Mouse (Mus musculus) forebrain, embryonic 13.5 days (tissue): ENCODE data around the gene Lamp3. TPM values are rescaled to one million over a fixed set of nuclear protein-coding genes. Genes with fewer than 3 reads are reported as not detected.
"Not testable (repeated sequence)": the region's sequence is repeated elsewhere in the genome, so short reads cannot be mapped to it uniquely, and the experiment has no call there.

Experiments used
- ATAC-seq: fragments of 200-750 bp; cut with Nextera tagmentation; 2 replicates; pipeline ENCODE4 v1.8.0; 2017
- H3K27ac ChIP-seq: fragments of 300-500 bp; sonication (generic); 2 replicates; pipeline ENCODE4 v1.5.1; 2015; ENCODE audit warnings: inconsistent platforms, mild to moderate bottlenecking, moderate library complexity
- H3K27me3 ChIP-seq: fragments of 300-500 bp; sonication (generic); 2 replicates; pipeline ENCODE4 v1.6.1; 2015; ENCODE audit warnings: mild to moderate bottlenecking, inconsistent platforms
- H3K36me3 ChIP-seq: fragments of 300-500 bp; sonication (generic); 2 replicates; pipeline ENCODE4 v1.6.1; 2015; ENCODE audit warnings: mild to moderate bottlenecking, inconsistent platforms; ENCODE audit not compliant: poor library complexity, severe bottlenecking
- H3K4me1 ChIP-seq: fragments of 300-500 bp; sonication (generic); 2 replicates; pipeline ENCODE4 v1.6.1; 2015; ENCODE audit warnings: inconsistent platforms
- H3K4me2 ChIP-seq: fragments of 300-500 bp; sonication (generic); 2 replicates; pipeline ENCODE4 v1.6.1; 2015; ENCODE audit warnings: inconsistent platforms, mild to moderate bottlenecking, moderate library complexity
- H3K4me3 ChIP-seq: fragments of 300-500 bp; sonication (generic); 2 replicates; pipeline ENCODE4 v1.5.1; 2015; ENCODE audit warnings: mild to moderate bottlenecking, inconsistent platforms
- H3K9ac ChIP-seq: fragments of 300-500 bp; sonication (generic); 2 replicates; pipeline ENCODE4 v1.6.1; 2015; ENCODE audit warnings: mild to moderate bottlenecking, inconsistent platforms
- H3K9me3 ChIP-seq: fragments of 300-500 bp; sonication (generic); replicated peaks from 2 replicates; pipeline ENCODE4 v1.6.1; 2016; ENCODE audit warnings: inconsistent platforms
- WGBS: fragments of 180-500 bp; shearing (Covaris S2); methylation state at CpG from one replicate; pipeline ENCODE4 v1.1.7; 2015; 5-methylcytosine and 5-hydroxymethylcytosine counted together
- polyA plus RNA-seq: library from polyadenylated mRNA; unstranded; fragments of >200 nt; fragmentation: Nextera tagmentation; extraction: Ambion mirVana; gene quantifications from 2 replicates; pipeline ENCODE4 v1.2.1, GENCODE M21; 2015

The Lamp3 gene
- not detected in 2 replicates for polyA plus RNA-seq

DNA sequence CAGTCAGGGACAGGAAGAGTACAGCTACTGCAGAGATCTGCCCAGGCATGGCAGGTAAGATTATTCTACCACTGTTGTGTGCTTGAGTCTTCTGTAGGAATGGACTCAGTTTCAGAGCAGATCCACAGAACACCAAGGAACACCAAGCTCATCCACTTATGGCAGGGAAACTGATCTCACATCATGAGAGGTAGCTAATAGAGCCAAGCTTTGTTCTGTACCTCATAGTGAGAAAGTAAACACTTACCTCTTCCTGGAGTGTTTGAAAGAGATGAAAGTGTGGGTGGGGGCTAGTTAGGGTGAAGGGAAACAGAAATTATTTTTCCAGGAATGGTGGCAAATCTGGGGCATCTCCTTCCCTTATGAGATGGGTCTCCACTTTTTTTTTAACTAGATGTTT, at the start of gene Lamp3:
TSS of gene Lamp3 (minus strand) at position 160 of the 400 bp plus-strand sequence.
- ATAC-seq: no peak

DNA sequence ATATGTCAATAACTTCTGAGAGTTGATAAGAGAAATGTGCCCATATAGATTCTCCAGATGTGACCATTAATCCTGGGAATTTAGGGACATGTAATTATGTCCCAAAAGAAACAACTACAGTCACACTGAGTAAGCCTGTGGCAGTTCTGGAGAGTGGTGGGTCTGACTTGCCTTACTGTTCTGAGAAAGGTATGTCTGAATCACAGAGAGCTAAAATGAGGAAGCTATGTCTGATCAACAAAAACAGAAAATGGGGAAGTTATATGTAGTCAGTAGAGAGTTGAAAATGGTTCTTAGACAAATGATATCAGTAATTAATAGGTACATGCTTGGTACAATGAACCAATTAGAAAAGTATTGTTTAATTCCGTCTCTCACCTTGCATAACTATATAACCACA, 26.7 kb upstream of the Lamp3 start:
- ATAC-seq: no peak
- no peaks in the 10 kb centered on the region for H3K9me3 ChIP-seq
- WGBS: 81% methylated on average over 1 of the region's 1 CpGs
- H3K36me3 ChIP-seq: no peaks in the 10 kb centered on the region
- no peaks in the 10 kb centered on the region for H3K27me3 ChIP-seq
- H3K4me3 ChIP-seq: no peak overlapping the region
- no peak overlapping the region for H3K9ac ChIP-seq
- no peak overlapping the region for H3K4me2 ChIP-seq
- no peaks in the 10 kb centered on the region for H3K4me1 ChIP-seq
- no peak overlapping the region for H3K27ac ChIP-seq

More for the DNA sequence above, at the start of gene Lamp3:
- Histone ChIP-seq H3K36me3 (no peaks in the 10 kb centered on the region), H3K9me3 (no peaks in the 10 kb centered on the region), H3K4me1 (no peaks in the 10 kb centered on the region), H3K27ac (no peak within 1 kb of the TSS), H3K27me3 (no peaks in the 10 kb centered on the region), H3K4me3 (no peak within 1 kb of the TSS), H3K4me2 (no peak within 1 kb of the TSS), H3K9ac (no peak within 1 kb of the TSS)

DNA sequence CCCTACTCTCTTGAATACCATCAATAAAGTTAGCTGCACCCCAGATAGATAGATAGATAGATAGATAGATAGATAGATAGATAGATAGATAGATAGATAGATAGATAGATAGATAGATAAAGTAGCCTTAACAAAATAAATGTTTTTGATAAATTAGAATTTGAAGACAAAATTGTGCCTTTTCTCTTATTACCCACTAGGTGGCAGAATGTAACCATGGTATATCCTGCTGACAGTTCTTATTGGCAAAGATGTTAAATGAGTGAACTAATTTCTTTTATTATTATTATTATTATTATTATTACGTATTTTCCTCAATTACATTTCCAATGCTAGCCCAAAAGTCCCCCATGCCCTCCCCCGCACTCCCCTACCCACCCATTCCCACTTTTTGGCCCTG, 18.0 kb upstream of the Lamp3 start:
- 46% methylated on average over 2 of the region's 2 CpGs for WGBS
- H3K4me1 ChIP-seq, H3K4me3 ChIP-seq, H3K9me3 ChIP-seq, ATAC-seq, H3K27me3 ChIP-seq, H3K9ac ChIP-seq, H3K36me3 ChIP-seq, H3K27ac ChIP-seq, H3K4me2 ChIP-seq: not testable (repeated sequence)

DNA sequence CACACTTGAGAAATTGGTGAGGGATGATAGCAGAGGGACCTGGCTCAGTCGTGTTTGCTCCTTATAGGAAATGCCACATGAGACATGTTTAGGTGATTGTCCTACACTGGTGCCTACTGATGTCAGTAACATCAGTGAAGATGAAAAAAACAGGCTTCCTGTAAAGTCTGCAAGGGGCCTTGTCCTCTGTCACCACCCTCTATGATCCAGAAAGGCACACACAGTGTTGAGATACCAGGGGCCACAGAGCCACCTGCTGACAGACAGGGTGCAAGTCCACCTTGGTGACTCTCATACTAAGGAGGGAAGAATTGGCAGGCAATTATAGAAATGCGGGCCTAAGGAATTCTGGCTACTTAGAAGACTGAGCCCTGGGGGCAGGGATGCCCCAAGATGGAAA, 14.8 kb upstream of the Lamp3 start:
- Histone ChIP-seq H3K36me3 (no peaks in the 10 kb centered on the region), H3K4me3 (no peak overlapping the region), H3K4me2 (no peak overlapping the region), H3K9ac (no peak overlapping the region), H3K4me1 (no peaks in the 10 kb centered on the region), H3K27ac (no peak overlapping the region), H3K9me3 (no peaks in the 10 kb centered on the region), H3K27me3 (no peaks in the 10 kb centered on the region)
- 66% methylated on average over 2 of the region's 2 CpGs for WGBS
- no peak for ATAC-seq

DNA sequence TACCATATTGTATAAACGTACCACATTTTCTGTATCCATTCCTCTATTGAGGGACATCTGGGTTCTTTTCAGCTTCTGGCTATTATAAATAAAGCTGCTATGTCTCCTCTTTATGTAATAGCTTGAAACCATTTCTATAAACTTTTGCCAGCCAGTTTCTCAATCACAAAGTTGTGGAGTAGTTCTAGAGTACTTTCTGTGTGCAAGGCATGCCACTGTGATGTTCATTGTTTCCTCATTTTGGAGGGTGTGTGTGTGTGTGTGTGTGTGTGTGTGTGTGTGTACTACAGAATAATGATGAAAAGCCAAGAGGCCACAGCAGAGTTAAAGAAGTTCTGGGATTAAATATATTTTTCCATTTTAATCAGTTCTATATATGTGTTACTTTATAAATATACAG, 1.2 kb upstream of the Lamp3 start:
- Histone ChIP-seq H3K4me2 (no peak overlapping the region), H3K27ac (no peak overlapping the region), H3K4me1 (no peaks in the 10 kb centered on the region), H3K9ac (no peak overlapping the region), H3K36me3 (no peaks in the 10 kb centered on the region), H3K4me3 (no peak overlapping the region), H3K9me3 (no peaks in the 10 kb centered on the region), H3K27me3 (no peaks in the 10 kb centered on the region)
- ATAC-seq: no peak
- 87% methylated on average over 1 of the region's 1 CpGs for WGBS

DNA sequence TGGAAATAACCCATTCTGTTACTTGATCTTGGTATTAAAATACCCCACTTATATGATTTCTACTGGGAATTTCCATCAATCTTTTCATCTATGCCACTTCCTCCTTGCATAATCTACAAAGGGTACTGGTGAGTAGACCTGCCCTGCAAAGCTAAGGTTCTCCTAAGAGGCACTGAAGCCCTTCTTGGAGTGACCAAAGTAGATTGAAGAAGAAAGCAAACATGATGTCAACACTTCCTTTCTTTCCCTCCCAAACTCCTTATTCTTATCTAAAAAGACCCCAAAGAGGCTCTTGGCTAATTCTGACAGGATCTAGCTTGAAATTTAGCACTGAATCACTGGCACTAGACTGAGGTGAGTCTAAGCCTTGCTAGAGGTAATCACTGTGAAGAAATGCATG, 7.0 kb downstream of the Lamp3 start:
- Histone ChIP-seq H3K9me3 (no peaks in the 10 kb centered on the region), H3K36me3 (no peaks in the 10 kb centered on the region), H3K4me1 (no peaks in the 10 kb centered on the region), H3K4me3 (no peak overlapping the region), H3K9ac (no peak overlapping the region), H3K4me2 (no peak overlapping the region), H3K27me3 (no peaks in the 10 kb centered on the region), H3K27ac (no peak overlapping the region)
- ATAC-seq: no peak

DNA sequence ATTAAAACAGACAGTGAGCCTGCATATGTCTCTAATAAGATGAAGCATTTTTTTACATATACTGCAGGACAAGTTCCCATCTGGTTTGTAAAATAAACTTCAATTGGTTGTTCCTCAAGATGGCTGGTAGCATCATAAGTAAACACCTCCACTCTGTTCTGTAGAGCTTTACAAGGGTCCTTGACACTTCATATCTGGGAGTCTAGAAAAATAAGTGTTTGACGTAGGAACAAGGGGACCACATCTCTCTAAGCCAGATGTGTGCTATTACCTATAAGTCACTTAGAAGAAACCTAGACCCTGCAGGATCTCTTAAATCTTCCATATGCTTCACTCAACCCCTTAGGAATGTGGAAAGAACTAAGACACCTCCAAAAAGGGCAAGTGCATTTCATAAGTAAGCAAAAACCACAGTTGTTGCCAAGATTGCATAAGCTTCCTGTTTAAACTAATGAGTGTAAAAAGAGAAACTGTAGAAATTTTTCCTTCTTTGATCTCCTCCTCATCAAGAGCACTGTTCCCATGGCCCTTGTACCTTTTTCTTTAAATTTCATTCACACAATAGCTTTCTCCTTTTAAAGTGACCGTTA, 35.3 kb downstream of the Lamp3 start:
- H3K27ac ChIP-seq: no peak overlapping the region
- ATAC-seq: no peak
- no peaks in the 10 kb centered on the region for H3K9me3 ChIP-seq
- 93% methylated on average over 2 of the region's 2 CpGs for WGBS
- H3K9ac ChIP-seq: no peak overlapping the region
- no peaks in the 10 kb centered on the region for H3K36me3 ChIP-seq
- H3K27me3 ChIP-seq: no peaks in the 10 kb centered on the region
- no peak overlapping the region for H3K4me3 ChIP-seq
- H3K4me1 ChIP-seq: no peaks in the 10 kb centered on the region
- H3K4me2 ChIP-seq: no peak overlapping the region

DNA sequence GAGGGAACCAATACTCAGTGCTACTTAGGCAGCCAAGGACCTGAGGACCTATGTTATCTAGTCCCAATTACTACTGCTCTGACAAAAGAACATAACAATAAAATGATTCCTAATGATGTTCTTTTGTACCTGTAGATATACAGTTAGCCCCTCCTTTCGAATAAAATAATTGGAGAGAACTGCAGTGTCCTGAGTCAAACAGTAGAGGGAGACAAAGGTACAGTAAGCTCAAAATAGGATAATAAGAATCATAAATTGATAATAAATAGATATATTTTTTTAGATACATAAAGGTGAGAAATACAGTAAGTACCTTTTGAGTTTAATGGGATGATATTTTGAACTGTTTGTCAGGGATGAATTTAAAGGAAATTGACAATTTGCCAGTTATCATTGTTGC, 39.9 kb downstream of the Lamp3 start:
- H3K4me1 ChIP-seq: no peaks in the 10 kb centered on the region
- no peak overlapping the region for H3K9ac ChIP-seq
- H3K4me3 ChIP-seq: no peak overlapping the region
- no peaks in the 10 kb centered on the region for H3K36me3 ChIP-seq
- no peaks in the 10 kb centered on the region for H3K27me3 ChIP-seq
- H3K27ac ChIP-seq: no peak overlapping the region
- H3K9me3 ChIP-seq: no peaks in the 10 kb centered on the region
- 66% methylated on average over 1 of the region's 1 CpGs for WGBS
- no peak for ATAC-seq
- no peak overlapping the region for H3K4me2 ChIP-seq

DNA sequence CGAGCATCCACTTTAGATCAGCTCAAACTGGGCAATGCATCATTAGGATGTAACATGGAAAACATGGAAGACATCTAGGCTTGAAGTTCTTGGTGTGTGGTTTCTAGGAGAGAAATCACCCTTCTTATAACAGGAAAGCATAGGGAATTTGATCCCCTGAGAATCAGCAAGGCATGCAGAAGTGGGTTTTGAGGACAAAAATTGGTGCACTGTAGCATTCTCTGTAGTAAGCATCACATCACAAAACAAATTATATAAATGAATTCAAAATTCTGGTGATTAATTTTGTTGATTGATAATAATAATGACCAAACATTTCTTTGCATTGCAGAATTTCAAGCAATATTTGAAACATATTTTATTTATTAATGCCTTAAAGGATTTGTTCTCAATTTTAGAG, 76.4 kb downstream of the Lamp3 start, which contains the start of gene Olfr171:
TSS of gene Olfr171 (minus strand) at position 101 of the 400 bp plus-strand sequence.
- Histone ChIP-seq H3K4me3 (no peak within 1 kb of the TSS), H3K4me1 (no peaks in the 10 kb centered on the region), H3K9ac (no peak within 1 kb of the TSS), H3K9me3 (peaks cover 7% of the 10 kb centered on the region; the same call in 1 of the 2 replicates), H3K36me3 (no peaks in the 10 kb centered on the region), H3K27me3 (no peaks in the 10 kb centered on the region), H3K27ac (no peak within 1 kb of the TSS), H3K4me2 (no peak within 1 kb of the TSS)
- 74% methylated on average over 1 of the region's 1 CpGs for WGBS
- ATAC-seq: no peak

DNA sequence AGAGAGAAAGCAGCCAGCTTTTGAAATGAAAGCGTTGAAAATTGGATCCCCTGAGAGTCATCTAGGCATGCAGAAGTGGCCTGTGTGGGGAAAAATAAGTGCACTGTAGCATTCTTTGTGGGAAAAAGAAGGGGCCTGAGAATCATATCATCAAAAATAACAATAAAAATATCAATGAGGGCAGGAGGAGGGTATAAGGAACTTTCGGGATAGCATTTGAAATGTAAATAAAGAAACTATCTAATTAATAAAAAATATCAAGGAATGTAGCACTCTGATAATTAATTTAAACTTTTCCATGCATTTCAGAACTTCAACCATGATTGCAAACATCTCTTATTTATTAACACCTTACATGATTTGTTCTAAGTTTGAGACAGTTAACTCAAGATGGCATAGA, 94.4 kb downstream of the Lamp3 start, which contains the start of gene Olfr170:
TSS of gene Olfr170 (minus strand) at position 101 of the 400 bp plus-strand sequence.
- not testable (repeated sequence) for H3K27me3 ChIP-seq, H3K9me3 ChIP-seq, H3K4me2 ChIP-seq, H3K36me3 ChIP-seq, H3K27ac ChIP-seq, H3K4me1 ChIP-seq, H3K4me3 ChIP-seq, ATAC-seq, H3K9ac ChIP-seq
- 95% methylated on average over 2 of the region's 2 CpGs for WGBS

Other genes starting within 250 kb of the Lamp3 start
- not detected in 2 replicates for gene Olfr166, start 222.7 kb downstream of the Lamp3 start, polyA plus RNA-seq
- gene Olfr167, start 184.1 kb downstream of the Lamp3 start, polyA plus RNA-seq: not detected in 2 replicates
- gene Olfr168, start 170.8 kb downstream of the Lamp3 start, polyA plus RNA-seq: not detected in 2 replicates
- not detected in 2 replicates for gene Olfr169, start 134.6 kb downstream of the Lamp3 start, polyA plus RNA-seq
- gene Olfr170, start 94.5 kb downstream of the Lamp3 start, polyA plus RNA-seq: not detected in 2 replicates
- not detected in 2 replicates for gene Olfr171, start 76.5 kb downstream of the Lamp3 start, polyA plus RNA-seq
- gene B3gnt5, start 53.8 kb upstream of the Lamp3 start, polyA plus RNA-seq: 50.0 and 59.7 TPM in 2 replicates